Mouse (Mus musculus) MEL (cell line): ENCODE results near the gene Fmo5. TPM values are rescaled to one million over a fixed set of nuclear protein-coding genes. Genes with fewer than 3 reads are reported as not detected.

ENCODE experiments used
- DNase-seq: peaks from one replicate; pipeline ENCODE4 v3.0.0; 2011; ENCODE audit warnings: low read depth, low spot score
- H3K27ac ChIP-seq: 2 replicates; pipeline ENCODE4 v1.5.1; 2012; ENCODE audit warnings: low read depth, mild to moderate bottlenecking, control low read depth, low read length, moderate library complexity; ENCODE audit not compliant: control insufficient read depth
- H3K27me3 ChIP-seq, 2 experiments: fragments of 150-350 bp in 1 of 2; sonication (generic) in 1 of 2; 2 replicates each; pipeline ENCODE4 v1.6.1; 2012; ENCODE audit warnings: low read length in 2 of 2, mild to moderate bottlenecking in 2 of 2, improper control_type of control experiment in 1 of 2, moderate library complexity in 1 of 2; ENCODE audit not compliant: insufficient read depth in 2 of 2, control insufficient read depth in 1 of 2
- H3K36me3 ChIP-seq, 2 experiments: 2 replicates each; pipeline ENCODE4 v1.6.1; 2012 to 2014; ENCODE audit warnings: low read length in 2 of 2, improper control_type of control experiment in 1 of 2, inconsistent platforms in 1 of 2, mild to moderate bottlenecking in 1 of 2; ENCODE audit not compliant: insufficient read depth in 2 of 2, control insufficient read depth in 1 of 2
- H3K4me1 ChIP-seq, 2 experiments: fragments of 150-350 bp in 1 of 2; sonication (generic) in 1 of 2; 2 replicates each; pipeline ENCODE4 v1.6.1; 2012; ENCODE audit warnings: low read length in 2 of 2, improper control_type of control experiment in 1 of 2, mild to moderate bottlenecking in 1 of 2; ENCODE audit not compliant: insufficient read depth in 2 of 2, control insufficient read depth in 1 of 2
- H3K4me3 ChIP-seq, 2 experiments: fragments of 150-350 bp in 1 of 2; sonication (generic) in 1 of 2; 2 replicates each; pipeline ENCODE4 v1.5.1; 2012; ENCODE audit warnings: low read depth in 2 of 2, low read length in 2 of 2, mild to moderate bottlenecking in 2 of 2, moderate library complexity in 2 of 2, control low read depth in 1 of 2, improper control_type of control experiment in 1 of 2; ENCODE audit not compliant: control insufficient read depth in 1 of 2, insufficient read depth in 1 of 2
- H3K79me2 ChIP-seq: 2 replicates; pipeline ENCODE4 v1.6.1; 2012; ENCODE audit warnings: mild to moderate bottlenecking, low read length, moderate library complexity; ENCODE audit not compliant: control insufficient read depth, poor library complexity, insufficient read depth
- H3K9ac ChIP-seq: 2 replicates; pipeline ENCODE4 v1.6.1; 2012; ENCODE audit warnings: low read depth, mild to moderate bottlenecking, control low read depth, low read length, moderate library complexity; ENCODE audit not compliant: control insufficient read depth, poor library complexity, severe bottlenecking
- H3K9me3 ChIP-seq: fragments of 150-350 bp; sonication (generic); replicated peaks from 2 replicates; pipeline ENCODE4 v1.6.1; 2012; ENCODE audit warnings: mild to moderate bottlenecking, low read length, improper control_type of control experiment, moderate library complexity; ENCODE audit not compliant: insufficient read depth
- BHLHE40 ChIP-seq: IDR thresholded peaks from 2 replicates; pipeline ENCODE4 v1.6.1; 2012; ENCODE audit warnings: low read depth, mild to moderate bottlenecking, inconsistent platforms, low read length, improper control_type of control experiment, borderline replicate concordance
- ELF1 ChIP-seq: IDR thresholded peaks from 2 replicates; pipeline ENCODE4 v1.6.1; 2014; ENCODE audit warnings: low read depth, mild to moderate bottlenecking, inconsistent platforms, low read length, improper control_type of control experiment, moderate library complexity
- EP300 ChIP-seq, 2 experiments: IDR thresholded peaks; 2 replicates each; pipeline ENCODE4 v1.6.1; 2011; ENCODE audit warnings: improper control_type of control experiment in 2 of 2, low read length in 2 of 2, low read depth in 1 of 2, mild to moderate bottlenecking in 1 of 2
- ETS1 ChIP-seq: IDR thresholded peaks from 2 replicates; pipeline ENCODE4 v1.6.1; 2012; ENCODE audit warnings: low read depth, mild to moderate bottlenecking, inconsistent platforms, low read length, improper control_type of control experiment, moderate library complexity
- GATA1 ChIP-seq: IDR thresholded peaks from 2 replicates; pipeline ENCODE4 v1.6.1; 2011; ENCODE audit warnings: low read depth, low read length, improper control_type of control experiment
- HCFC1 ChIP-seq: IDR thresholded peaks from 2 replicates; pipeline ENCODE4 v1.6.1; 2012; ENCODE audit warnings: low read depth, mild to moderate bottlenecking, inconsistent platforms, low read length, improper control_type of control experiment, moderate library complexity
- KAT2A ChIP-seq: conservative IDR thresholded peaks from 2 replicates; pipeline ENCODE4 v1.6.1; 2012; ENCODE audit warnings: low read depth, low read length, improper control_type of control experiment, inconsistent platforms
- MAFK ChIP-seq: IDR thresholded peaks from 2 replicates; pipeline ENCODE4 v1.6.1; 2011; ENCODE audit warnings: low read depth, mild to moderate bottlenecking, low read length, improper control_type of control experiment, borderline replicate concordance
- MAX ChIP-seq: IDR thresholded peaks from 2 replicates; pipeline ENCODE4 v1.6.1; 2011; ENCODE audit warnings: low read length, improper control_type of control experiment
- MAZ ChIP-seq: IDR thresholded peaks from 2 replicates; pipeline ENCODE4 v1.6.1; 2012; ENCODE audit warnings: low read depth, mild to moderate bottlenecking, inconsistent platforms, low read length, improper control_type of control experiment
- MXI1 ChIP-seq: IDR thresholded peaks from 2 replicates; pipeline ENCODE4 v1.6.1; 2011; ENCODE audit warnings: mild to moderate bottlenecking, low read depth, low read length, improper control_type of control experiment
- MYB ChIP-seq: IDR thresholded peaks from 2 replicates; pipeline ENCODE4 v1.6.1; 2011; ENCODE audit warnings: mild to moderate bottlenecking, low read depth, low read length, improper control_type of control experiment
- MYC ChIP-seq: IDR thresholded peaks from 2 replicates; pipeline ENCODE4 v1.6.1; 2011; ENCODE audit warnings: low read depth, mild to moderate bottlenecking, low read length, improper control_type of control experiment, moderate library complexity
- NELFE ChIP-seq: IDR thresholded peaks from 2 replicates; pipeline ENCODE4 v1.6.1; 2011; ENCODE audit warnings: low read depth, low read length, improper control_type of control experiment
- POLR2A ChIP-seq, 2 experiments: IDR thresholded peaks; 2 replicates each; pipeline ENCODE4 v1.6.1; 2011 to 2012; ENCODE audit warnings: low read length in 2 of 2, mild to moderate bottlenecking in 2 of 2, control low read depth in 1 of 2, improper control_type of control experiment in 1 of 2, low read depth in 1 of 2, moderate library complexity in 1 of 2; ENCODE audit not compliant: control insufficient read depth in 1 of 2, insufficient read depth in 1 of 2, poor library complexity in 1 of 2
- POLR2AphosphoS2 ChIP-seq: IDR thresholded peaks from 2 replicates; pipeline ENCODE4 v1.6.1; 2011; ENCODE audit warnings: low read length, improper control_type of control experiment
- POLR2AphosphoS5 ChIP-seq: IDR thresholded peaks from 2 replicates; pipeline ENCODE4 v1.6.1; 2012; ENCODE audit warnings: low read depth, borderline replicate concordance, mild to moderate bottlenecking, inconsistent platforms, low read length, moderate library complexity, mixed read lengths
- RAD21 ChIP-seq: IDR thresholded peaks from 2 replicates; pipeline ENCODE4 v1.6.1; 2011; ENCODE audit warnings: mild to moderate bottlenecking, low read depth, low read length, improper control_type of control experiment
- RCOR1 ChIP-seq: IDR thresholded peaks from 2 replicates; pipeline ENCODE4 v1.6.1; 2012; ENCODE audit warnings: low read depth, mild to moderate bottlenecking, inconsistent platforms, low read length, improper control_type of control experiment
- SIN3A ChIP-seq: IDR thresholded peaks from 2 replicates; pipeline ENCODE4 v1.6.1; 2012; ENCODE audit warnings: low read length, improper control_type of control experiment, inconsistent platforms
- TAL1 ChIP-seq: IDR thresholded peaks from 2 replicates; pipeline ENCODE4 v1.6.1; 2012; ENCODE audit warnings: mild to moderate bottlenecking, inconsistent platforms, low read length, moderate library complexity, mixed read lengths
- TBP ChIP-seq: IDR thresholded peaks from 2 replicates; pipeline ENCODE4 v1.8.0; 2011; ENCODE audit warnings: low read depth, low read length, improper control_type of control experiment
- TCF12 ChIP-seq: IDR thresholded peaks from 2 replicates; pipeline ENCODE4 v1.6.1; 2014; ENCODE audit warnings: low read depth, mild to moderate bottlenecking, inconsistent platforms, low read length, improper control_type of control experiment, moderate library complexity
- USF2 ChIP-seq, 2 experiments: IDR thresholded peaks; 2 replicates each; pipeline ENCODE4 v1.6.1; 2011 to 2012; ENCODE audit warnings: improper control_type of control experiment in 2 of 2, low read length in 2 of 2, borderline replicate concordance in 1 of 2, inconsistent platforms in 1 of 2, low read depth in 1 of 2, mild to moderate bottlenecking in 1 of 2; ENCODE audit not compliant: insufficient read depth in 1 of 2
- ZMIZ1 ChIP-seq: IDR thresholded peaks from 2 replicates; pipeline ENCODE4 v1.6.1; 2012; ENCODE audit warnings: low read depth, mild to moderate bottlenecking, inconsistent platforms, low read length, improper control_type of control experiment, moderate library complexity
- ZNF384 ChIP-seq: IDR thresholded peaks from 2 replicates; pipeline ENCODE4 v1.6.1; 2012; ENCODE audit warnings: low read depth, mild to moderate bottlenecking, inconsistent platforms, low read length, improper control_type of control experiment
- polyA plus RNA-seq, 2 experiments: library from polyadenylated mRNA; stranded (reverse) in 1 of 2; unstranded in 1 of 2; fragments of >175 nt in 1 of 2; fragments of >200 nt in 1 of 2; gene quantifications; 2 replicates each; pipeline versions ENCODE4 v1.2.1 to v1.2.4; 2012; ENCODE audit warnings: low replicate concordance in 2 of 2, low read depth in 1 of 2; ENCODE audit not compliant: insufficient read length in 2 of 2, insufficient read depth in 1 of 2, missing spikeins in 1 of 2
- total RNA-seq: library from RNA; depleted of rRNA; stranded (reverse); fragments of 300-350 nt; gene quantifications from 2 replicates; pipeline ENCODE4 v1.2.3, GENCODE M21; 2012; rRNA removed

Fmo5 gene
- total RNA-seq = 0.12 and 0.16 TPM in 2 replicates
- polyA plus RNA-seq = under 1 TPM in 1 of 2 experiments, not detected in 1; 0.39 TPM

DNA sequence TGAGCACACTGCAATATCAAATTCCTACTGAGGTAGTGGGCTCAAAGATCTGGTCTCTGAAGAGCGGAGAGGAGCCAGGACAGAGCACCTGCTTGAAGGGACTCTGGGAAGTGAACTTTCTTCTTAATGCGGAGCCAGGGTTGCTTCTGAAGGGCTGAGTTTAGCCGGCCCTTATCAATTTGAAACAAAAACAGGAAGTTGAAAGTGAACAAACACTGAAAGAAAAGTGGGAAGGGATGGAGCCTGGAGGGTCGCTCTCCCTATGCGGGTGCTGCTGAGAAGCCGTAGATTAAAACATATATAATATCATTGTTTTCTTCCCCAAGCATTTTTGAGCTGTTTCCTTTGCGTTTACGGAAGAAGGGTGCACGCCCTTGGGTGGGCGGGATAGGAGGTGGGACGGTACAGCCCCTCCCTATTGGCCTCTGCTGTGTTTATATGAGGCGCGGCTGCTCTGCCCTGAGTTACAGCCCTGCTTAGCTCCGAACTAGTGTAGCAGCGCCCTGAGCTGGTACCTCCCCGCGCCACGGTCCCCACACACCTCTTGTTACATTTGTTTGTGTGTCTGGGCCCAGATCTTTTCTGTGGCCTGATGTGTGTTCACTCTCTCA lies at the start of gene Fmo5:
Gene Fmo5, plus strand, starts transcription at position 414 of the 611 bp plus-strand sequence.
- Histone ChIP-seq H3K79me2 (no peaks in the 10 kb centered on the region), H3K9me3 (no peaks in the 10 kb centered on the region), H3K36me3 (peaks cover 0 to 6% of the 10 kb centered on the region in 2 experiments; a peak in 2 of 4 replicates), H3K27ac (peak within 1 kb of the TSS; percentile 45), H3K27me3 (peaks cover 11% of the 10 kb centered on the region in 2 experiments), H3K4me3 (peak within 1 kb of the TSS; percentile 65 to 82), H3K9ac (peak within 1 kb of the TSS; percentile 48), H3K4me1 (peaks cover 2 to 12% of the 10 kb centered on the region in 2 experiments; a peak in 3 of 4 replicates)
- peak; percentile 95 for DNase-seq
- TF ChIP-seq MAX (peak; percentile 82), POLR2AphosphoS2 (no peak), RAD21 (no peak; the same call in 1 of the 2 replicates), ELF1 (peak; percentile 90), SIN3A (peak; percentile 97), TCF12 (peak; percentile 48; the same call in 1 of the 2 replicates), MXI1 (peak; percentile 73), ETS1 (peak; percentile 55; the same call in 1 of the 2 replicates), RCOR1 (peak; percentile 52; the same call in 1 of the 2 replicates), MAZ (peak; percentile 43; the same call in 1 of the 2 replicates), TBP (peak; percentile 82), KAT2A (no peak), POLR2AphosphoS5 (no peak; the same call in 1 of the 2 replicates), EP300 (IDR thresholded peaks at IDR 0.05; ENCODE audit: low read depth in 1 of 2, low read length in 2 of 2) (peak; percentile 43 to 68; a peak in 3 of 4 replicates), MYC (peak; percentile 45; the same call in 1 of the 2 replicates), MYB (no peak), BHLHE40 (0 out of 2 replicates have a peak, but pooled peaks have one; percentile 18), MAFK (no peak; the same call in 1 of the 2 replicates), TAL1 (no peak), ZNF384 (peak; percentile 5; the same call in 1 of the 2 replicates), USF2 (IDR thresholded peaks at IDR 0.05; ENCODE audit: borderline replicate concordance in 1 of 2, insufficient read depth in 1 of 2, low read depth in 1 of 2, low read length in 2 of 2) (no peak), GATA1 (peak; percentile 67), POLR2A (IDR thresholded peaks at IDR 0.05; ENCODE audit: control insufficient read depth in 1 of 2, insufficient read depth in 1 of 2, low read depth in 1 of 2, low read length in 2 of 2, poor library complexity in 1 of 2) (0 out of 4 replicates have a peak, but pooled peaks of 1 of the 2 experiments have one; percentile 46), NELFE (peak; percentile 46), HCFC1 (peak; percentile 71; the same call in 1 of the 2 replicates), ZMIZ1 (peak; percentile 76)
- TF ChIP-seq, all 39 proteins: peak for 18
